Mouse (Mus musculus): ENCODE results near the gene Selenbp2.
"Not testable (repeated sequence)": the region's sequence is repeated elsewhere in the genome, so short reads cannot be mapped to it uniquely, and the experiment has no call there.

GRCm38 (mm10) chr3:94718253-94718652, 24.9 kb downstream of the Selenbp2 start:
- not testable (repeated sequence) for TF ChIP-seq CTCF (IDR thresholded peaks at IDR 0.05; ENCODE audit: low read depth, low read length); TAL1 (conservative IDR thresholded peaks at IDR 0.05; ENCODE audit: low read depth, low read length); GATA1 (IDR thresholded peaks at IDR 0.05; ENCODE audit: borderline replicate concordance, low read length); POLR2AphosphoS5 (IDR thresholded peaks at IDR 0.05; ENCODE audit: insufficient replicate concordance, low read depth, low read length)
